Mouse (Mus musculus) right cerebral cortex, postnatal 14 days (tissue): ENCODE data around the gene Pxdn.

Experiments
- DNase-seq: peaks from one replicate; pipeline ENCODE4 v3.0.0; 2022

Pxdn gene

GRCm38 (mm10) chr12:29937308-29937707 lies at the start of gene Pxdn:
Gene Pxdn, plus strand, starts transcription at chr12:29937608.
- no peak for DNase-seq

- no peak for DNase-seq
These were observed 42.7 kb upstream of the Pxdn start for GRCm38 (mm10) chr12:29894669-29895068.

GRCm38 (mm10) chr12:29897533-29898085 lies 39.8 kb upstream of the Pxdn start:
- no peak for DNase-seq

GRCm38 (mm10) chr12:29904101-29904874 lies 33.1 kb upstream of the Pxdn start:
- no peak for DNase-seq

GRCm38 (mm10) chr12:29907056-29907455 lies 30.4 kb upstream of the Pxdn start:
- DNase-seq = no peak

GRCm38 (mm10) chr12:29916139-29916538 lies 21.3 kb upstream of the Pxdn start:
- no peak for DNase-seq

GRCm38 (mm10) chr12:29916807-29917206 lies 20.6 kb upstream of the Pxdn start:
- DNase-seq = no peak

- DNase-seq = no peak
These were observed 17.1 kb upstream of the Pxdn start for GRCm38 (mm10) chr12:29920298-29920697.

GRCm38 (mm10) chr12:29921481-29921880 lies 15.9 kb upstream of the Pxdn start:
- DNase-seq = no peak

- DNase-seq = peak; percentile 78
These were observed 10.5 kb upstream of the Pxdn start for GRCm38 (mm10) chr12:29926896-29927295.

GRCm38 (mm10) chr12:29930591-29930990 lies 6.8 kb upstream of the Pxdn start:
- DNase-seq = no peak

- DNase-seq = no peak
These were observed 4.5 kb upstream of the Pxdn start for GRCm38 (mm10) chr12:29932951-29933350.

GRCm38 (mm10) chr12:29933501-29933900 lies 3.9 kb upstream of the Pxdn start:
- no peak for DNase-seq

- no peak for DNase-seq
These were observed 3.3 kb upstream of the Pxdn start for GRCm38 (mm10) chr12:29934120-29934581.

- peak; percentile 64 for DNase-seq
These were observed 505 bp downstream of the Pxdn start for GRCm38 (mm10) chr12:29937851-29938375.

- DNase-seq = peak; percentile 59
These were observed 1.1 kb downstream of the Pxdn start for GRCm38 (mm10) chr12:29938376-29939041.

GRCm38 (mm10) chr12:29939261-29939671 lies 1.9 kb downstream of the Pxdn start:
- DNase-seq = no peak

GRCm38 (mm10) chr12:29942435-29942834 lies 5.0 kb downstream of the Pxdn start:
- DNase-seq = no peak

GRCm38 (mm10) chr12:29944650-29945049 lies 7.2 kb downstream of the Pxdn start:
- no peak for DNase-seq

- no peak for DNase-seq
These were observed 7.9 kb downstream of the Pxdn start for GRCm38 (mm10) chr12:29945182-29945743.

- no peak for DNase-seq
These were observed 13.6 kb downstream of the Pxdn start for GRCm38 (mm10) chr12:29951043-29951442.

- DNase-seq = no peak
These were observed 14.1 kb downstream of the Pxdn start for GRCm38 (mm10) chr12:29951485-29951884.

GRCm38 (mm10) chr12:29952102-29952501 lies 14.7 kb downstream of the Pxdn start:
- no peak for DNase-seq
